Mouse (Mus musculus) retina, adult 2 months (tissue): Measurements from ENCODE around the gene Rnf31.

ENCODE experiments used
- DNase-seq: peaks from one replicate; pipeline ENCODE4 v3.0.0-alpha.2; 2012; ENCODE audit warnings: low read depth, low spot score

Gene Rnf31

DNA sequence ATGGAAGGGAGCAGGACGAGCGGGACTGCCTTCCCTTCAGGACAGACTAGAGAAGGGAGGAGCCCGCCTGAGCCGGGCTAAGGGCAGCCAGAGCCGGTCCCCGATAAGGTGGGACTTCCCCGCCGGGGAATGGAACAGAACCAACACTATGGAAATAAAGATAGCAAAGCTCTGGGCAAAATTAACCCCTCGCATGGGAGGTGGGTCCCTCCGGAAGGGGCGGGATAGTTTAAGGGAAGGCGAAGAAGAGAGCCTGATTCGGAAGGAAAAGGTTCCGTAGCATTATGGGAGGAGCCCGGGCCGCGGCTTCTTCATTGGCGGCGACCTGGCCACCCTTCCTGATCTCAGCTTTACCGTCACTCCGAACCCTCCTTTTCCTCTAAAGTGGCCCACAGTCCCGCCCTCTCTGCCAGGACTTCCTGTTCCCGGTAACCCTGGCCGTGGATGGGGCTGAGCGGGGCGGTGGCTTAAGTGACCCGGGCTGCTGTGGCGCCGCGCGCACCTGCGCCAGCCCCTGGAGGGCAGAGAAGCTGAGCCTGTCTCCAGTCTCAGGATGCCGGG lies at the start of gene Rnf31:
Gene Rnf31 (plus strand): TSS at position 378 of the 561 bp plus-strand sequence.
- peak; percentile 83 for DNase-seq

DNA sequence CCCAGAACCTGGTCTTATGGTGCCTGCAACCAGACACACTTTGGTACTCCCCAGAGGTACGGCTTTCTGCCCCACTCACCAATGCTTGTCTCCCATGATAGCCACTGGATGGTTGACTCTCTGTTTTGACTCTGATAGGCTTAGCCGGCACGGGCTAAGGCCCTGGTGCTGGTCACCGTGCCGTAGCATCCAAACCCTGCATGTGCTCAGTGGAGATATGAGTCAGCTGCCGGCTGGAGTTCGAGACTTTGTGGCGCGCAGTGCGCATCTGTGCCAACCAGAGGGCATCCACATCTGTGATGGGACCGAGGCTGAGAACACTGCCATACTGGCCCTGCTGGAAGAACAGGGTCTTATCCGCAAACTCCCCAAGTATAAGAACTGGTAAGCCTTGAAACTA lies 49.2 kb upstream of the Rnf31 start:
- no peak for DNase-seq

DNA sequence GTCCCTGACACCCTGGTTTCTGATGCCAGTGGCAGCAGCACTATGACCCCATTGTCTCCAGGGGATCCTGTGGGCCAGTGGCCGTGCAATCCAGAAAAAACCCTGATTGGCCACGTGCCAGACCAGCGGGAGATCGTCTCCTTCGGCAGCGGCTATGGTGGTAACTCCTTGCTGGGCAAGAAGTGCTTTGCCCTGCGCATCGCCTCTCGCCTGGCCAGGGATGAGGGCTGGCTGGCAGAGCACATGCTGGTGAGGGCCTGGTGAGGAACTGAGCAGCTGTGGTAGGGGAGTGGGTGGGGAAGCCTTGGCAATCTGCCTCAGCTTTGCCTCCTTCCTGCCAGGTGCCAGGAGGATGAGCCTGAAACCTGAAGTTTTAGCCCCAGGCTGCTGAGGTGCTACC lies 47.2 kb upstream of the Rnf31 start:
- DNase-seq: no peak

DNA sequence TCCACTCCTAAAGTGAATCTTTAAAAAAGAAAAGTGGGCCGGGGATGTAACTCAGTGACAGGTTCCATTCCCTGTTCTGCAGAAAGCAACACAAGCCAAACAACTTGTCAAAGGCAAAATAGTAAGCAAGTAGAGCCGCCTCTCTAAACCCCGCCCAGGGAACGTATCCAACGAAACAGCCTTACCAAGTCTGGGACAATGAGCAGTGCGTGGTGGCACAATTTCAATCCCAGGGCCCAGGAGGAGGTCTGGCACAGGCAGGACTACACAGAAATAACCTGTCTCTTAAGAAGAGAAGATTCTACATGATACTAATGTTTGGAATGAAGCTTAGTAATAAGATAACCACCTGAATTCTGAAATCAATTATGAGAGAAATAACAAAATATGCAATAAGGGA lies 41.3 kb upstream of the Rnf31 start:
- DNase-seq: no peak

DNA sequence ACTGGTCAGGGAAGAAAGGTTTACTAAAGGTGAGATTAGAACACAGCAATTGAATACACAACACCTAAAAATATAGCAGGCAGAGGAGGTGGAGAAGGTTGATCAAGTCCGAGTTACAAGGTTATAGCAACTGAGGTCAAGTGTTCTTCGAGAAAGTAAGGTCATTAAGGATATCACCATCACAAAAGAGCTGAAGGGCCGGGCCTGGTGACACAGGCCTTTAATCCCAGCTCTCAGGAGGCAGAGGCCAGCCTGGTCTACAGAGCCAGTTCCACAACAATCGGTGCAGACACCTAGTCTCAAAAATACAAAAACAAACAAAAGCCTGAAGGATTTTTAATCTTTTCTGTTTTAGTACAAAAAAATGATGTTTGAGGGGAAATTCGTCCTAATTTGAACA lies 40.2 kb upstream of the Rnf31 start:
- no peak for DNase-seq

DNA sequence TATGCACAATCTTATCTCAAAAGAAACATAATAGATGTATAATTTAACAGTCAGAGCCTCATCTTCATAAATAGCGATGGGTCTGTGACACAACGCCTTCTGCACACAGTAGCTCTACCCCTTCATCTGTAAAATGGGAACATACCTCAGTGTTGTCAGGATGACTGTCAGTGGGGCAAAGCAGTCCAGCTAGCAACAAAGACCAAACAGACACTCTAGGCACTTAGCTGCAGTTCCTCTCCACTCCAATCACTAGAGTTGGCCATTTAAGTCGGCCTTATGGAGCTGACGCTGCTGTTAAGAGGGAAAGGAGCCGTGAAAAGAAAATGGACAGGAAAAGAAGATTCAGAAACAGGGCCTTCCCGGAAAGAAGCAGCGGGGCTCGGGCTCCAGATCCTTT lies 39.7 kb upstream of the Rnf31 start:
- DNase-seq: no peak

DNA sequence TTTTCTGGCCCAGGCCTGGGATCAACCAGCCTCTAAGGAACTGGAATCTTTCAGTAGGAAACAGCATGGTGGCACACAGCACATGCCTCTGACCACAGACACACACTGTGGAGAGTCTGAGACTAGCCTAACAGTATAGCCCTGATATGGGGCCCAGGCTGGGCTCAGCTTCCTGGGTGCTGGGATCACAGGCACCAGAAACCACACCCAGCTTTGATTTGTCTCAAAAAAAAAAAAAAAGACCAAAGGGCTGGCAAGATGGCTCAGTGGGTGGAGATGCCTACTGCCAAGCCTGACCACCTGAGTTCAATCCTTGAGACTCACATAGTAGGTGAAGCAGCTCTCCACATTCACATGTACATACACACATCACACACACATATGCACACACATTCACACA lies 36.9 kb upstream of the Rnf31 start:
- DNase-seq: no peak

DNA sequence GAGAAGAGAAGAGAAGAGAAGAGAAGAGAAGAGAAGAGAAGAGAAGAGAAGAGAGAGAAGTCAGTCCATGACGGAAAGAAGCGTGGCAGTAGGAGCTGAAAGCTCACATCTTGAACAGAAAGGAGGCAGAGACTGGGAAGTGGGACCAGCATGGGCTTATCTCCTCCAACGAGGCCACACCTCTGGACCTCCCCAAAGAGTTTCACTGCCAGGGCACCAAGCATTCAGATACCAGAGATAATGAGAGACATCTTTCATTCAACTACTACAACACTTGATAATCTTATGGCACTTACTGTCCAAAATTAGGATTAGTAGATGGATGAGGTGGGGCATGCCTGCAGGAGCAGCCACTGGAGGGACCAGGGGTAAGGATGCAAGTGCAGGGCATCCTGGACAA lies 35.7 kb upstream of the Rnf31 start:
- DNase-seq: no peak

DNA sequence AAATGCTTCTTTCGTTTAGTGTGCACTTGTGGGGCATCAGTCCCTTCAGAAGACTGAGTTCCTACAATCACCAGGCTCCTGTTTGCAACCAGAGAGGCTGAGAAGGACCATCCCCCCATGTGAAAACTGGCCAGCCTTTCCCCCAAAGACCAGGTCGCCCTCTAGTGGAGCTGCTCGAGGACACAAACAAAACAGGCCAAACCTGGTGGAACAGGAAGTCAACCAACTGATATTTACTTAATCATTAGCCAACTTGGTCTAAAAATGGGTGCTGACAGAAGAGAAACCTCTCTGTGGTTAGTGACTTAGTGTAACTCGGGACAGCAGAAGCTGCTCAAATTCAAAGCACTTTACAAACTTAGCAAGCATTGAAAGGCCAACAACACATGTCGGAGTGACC lies 34.5 kb upstream of the Rnf31 start:
- no peak for DNase-seq

DNA sequence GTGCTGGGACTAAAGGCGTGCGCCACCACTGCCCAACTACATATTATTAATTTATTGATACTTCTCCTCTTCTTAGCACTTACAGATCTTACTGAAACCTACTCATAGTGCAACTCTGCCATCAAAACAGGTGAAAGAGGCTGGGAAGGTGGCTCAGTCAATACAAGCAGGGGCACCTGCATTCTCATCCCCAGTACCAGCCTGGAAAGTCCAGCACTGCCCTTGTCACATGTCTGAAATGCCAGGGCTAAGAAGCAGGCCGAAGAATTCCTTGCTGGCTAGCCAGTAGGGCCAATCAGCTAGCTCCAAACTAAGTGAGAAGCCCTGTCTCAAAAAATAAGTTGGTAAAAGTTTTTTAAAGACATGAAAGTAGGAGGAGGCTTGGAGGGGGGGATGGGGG lies 33.9 kb upstream of the Rnf31 start:
- DNase-seq: no peak

DNA sequence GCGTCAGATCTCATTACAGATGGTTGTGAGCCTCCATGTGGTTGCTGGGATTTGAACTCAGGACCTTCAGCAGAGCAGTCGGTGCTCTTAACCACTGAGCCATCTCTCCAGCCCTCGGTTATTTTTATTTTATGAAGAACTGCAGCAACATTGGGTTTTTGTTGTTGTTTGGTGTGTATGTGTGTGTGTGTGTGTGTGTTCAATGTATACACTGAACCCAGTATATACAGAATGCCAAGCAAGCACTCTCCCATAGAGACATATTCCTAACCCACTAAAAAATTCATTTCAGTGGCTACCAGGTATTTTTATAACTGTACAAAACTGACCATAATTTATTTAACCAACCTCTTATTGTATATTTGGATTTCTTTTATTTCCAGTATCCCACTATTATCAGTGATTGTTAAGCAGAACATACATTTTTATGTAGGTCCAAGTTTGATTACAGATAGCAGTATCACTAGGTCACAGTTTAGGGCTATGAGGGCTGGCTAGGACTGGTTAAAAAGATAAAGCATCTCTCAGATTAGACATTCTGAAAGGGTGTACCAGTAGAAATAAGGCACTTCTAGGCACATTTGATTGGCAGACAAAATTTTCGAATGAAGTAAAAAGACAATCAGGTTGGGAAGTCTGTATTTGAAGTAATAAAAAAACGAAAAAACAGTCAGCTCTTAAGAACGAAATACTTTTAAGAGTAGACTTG lies 32.6 kb upstream of the Rnf31 start:
- no peak for DNase-seq

DNA sequence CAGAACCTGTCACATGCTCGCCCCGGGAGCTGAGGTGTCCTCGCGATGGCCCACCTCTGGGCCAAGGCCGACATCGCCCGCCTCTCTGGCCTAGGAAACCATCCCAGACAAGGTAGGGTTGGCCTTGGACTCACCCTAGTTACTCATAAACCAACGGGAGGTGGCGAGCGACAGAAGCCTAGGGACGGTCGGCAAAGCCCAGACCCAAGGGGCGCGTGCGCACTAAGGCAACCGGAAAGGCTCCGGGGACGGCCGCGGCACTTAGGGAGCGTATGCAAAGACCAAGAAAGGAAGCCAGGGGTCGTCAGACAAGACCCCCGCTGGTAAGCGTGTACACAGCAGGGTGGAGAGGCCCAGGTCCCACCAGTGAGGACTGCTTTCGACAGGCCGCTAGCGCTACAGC lies 31.7 kb upstream of the Rnf31 start, which contains the start of gene Dcaf11:
Gene Dcaf11 (plus strand): TSS at position 208 of the 403 bp plus-strand sequence.
- peak; percentile 81 for DNase-seq

DNA sequence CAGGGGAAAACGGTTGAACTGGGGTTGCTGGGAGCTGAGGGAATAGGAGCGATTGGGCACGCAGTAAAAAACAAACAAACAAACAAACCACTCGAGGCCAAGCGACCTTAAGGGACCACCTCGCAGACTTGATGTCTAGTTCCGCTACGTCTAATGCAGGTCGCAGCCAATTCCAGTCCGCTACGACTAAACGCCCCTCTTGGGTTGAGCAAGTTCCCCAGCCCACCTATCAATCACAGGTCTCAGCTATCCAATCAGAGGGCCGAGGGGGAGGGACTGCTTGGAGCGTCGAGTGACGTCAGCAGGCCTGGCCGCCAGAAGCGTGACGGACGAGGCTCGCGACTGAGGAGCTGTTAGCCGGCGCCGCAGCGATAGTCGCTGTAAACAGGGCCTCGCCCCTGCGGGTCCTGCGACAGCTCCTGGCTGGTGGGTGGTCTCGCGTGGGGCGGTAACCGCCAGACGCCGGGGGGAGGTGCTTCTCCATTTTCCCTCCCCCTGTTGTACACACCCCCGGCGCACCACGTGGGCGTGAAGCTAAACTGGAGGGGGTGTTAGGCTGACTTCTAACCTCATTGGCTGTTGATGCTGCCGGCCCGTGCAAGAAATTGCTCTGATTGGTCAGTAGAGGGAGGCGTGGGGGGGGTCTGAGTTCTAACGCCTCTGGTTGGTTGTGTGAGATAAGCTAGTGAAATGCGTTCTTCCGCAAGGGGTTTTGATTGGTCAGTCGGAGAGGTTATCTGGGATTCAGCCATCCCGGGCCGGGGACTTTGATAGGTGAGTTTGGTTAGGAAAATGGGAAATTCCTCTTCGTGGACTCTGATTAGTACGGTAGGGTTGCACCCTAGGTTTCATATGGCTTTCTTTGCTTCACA lies 31.1 kb upstream of the Rnf31 start, which contains the start of gene A730061H03Rik:
Gene A730061H03Rik (minus strand): TSS at position 205 of the 872 bp plus-strand sequence.
- peak; percentile 97 for DNase-seq

DNA sequence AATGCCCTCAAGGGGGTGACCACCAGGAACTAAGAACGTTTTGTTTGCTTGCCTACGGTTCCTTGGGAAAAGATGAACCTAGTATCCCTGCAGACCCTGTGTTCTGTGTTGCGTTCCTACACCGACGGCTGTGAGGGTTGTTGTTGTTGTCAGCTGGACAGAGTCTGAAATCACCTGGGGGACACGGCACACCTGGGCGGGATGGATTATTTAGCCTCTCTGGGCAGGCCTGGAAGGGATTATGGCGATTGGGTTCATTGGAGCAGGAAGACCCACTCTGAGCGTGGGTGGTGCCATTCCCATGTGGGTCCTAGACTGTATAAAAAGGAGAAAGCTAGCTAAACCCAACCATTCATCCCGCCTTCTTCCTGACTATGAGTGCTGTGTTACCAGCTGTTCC lies 29.6 kb upstream of the Rnf31 start:
- no peak for DNase-seq

DNA sequence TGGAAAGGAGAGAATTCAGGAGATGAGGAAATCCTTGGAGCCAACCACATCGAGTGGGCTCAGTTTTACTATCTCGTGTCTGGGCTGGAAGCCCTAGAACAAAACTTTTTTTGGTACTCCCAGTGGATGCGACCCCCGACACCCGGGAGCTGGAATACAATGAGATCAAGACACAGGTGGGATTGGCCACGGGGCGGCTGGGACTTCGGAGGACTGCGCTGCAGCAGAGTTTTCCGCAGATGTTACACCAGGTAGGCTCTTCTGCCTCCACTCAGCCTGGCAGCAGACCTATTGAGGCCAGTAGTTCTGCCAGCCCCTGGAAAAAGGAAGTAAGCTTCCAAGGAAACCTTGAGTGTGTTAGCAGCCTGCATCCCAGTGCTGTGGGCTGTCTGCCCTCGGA lies 28.3 kb upstream of the Rnf31 start:
- DNase-seq: no peak

DNA sequence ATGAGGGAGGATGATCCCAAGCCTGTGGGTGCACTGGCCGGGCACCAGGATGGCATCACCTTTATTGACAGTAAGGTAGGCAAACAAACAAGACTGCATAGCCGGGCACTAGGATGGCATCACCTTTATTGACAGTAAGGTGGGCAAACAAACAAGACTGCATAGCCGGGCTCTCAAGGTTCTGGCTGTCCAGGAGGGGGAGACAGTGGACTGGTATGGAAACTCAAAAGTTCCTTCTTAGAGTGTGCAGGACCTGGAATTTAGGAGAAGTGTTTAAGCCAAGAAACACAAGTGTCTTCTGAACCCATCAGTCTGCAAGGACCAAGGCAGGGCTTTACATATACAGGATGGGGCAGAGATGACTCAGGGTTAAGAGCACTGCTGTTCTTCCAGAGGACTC lies 25.8 kb upstream of the Rnf31 start:
- no peak for DNase-seq

DNA sequence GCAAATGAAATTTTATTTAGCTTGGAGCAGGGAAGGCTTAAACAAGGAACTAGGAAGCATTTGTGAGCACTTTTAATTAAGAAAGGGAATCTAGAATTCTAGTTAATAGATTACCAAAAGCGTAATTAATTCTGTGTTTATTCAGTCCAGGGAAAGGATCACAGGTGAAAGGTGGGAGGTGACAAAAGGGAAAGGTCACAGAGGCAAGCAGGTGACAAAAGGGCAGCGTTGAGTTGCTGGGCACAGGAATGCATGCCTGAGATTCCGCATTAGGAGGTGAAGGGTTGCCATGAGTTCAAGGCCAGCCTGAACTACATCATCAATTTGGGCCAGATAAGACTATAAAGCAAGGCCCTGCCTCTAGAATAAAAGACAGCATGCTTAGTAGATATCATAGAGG lies 24.0 kb upstream of the Rnf31 start:
- no peak for DNase-seq

DNA sequence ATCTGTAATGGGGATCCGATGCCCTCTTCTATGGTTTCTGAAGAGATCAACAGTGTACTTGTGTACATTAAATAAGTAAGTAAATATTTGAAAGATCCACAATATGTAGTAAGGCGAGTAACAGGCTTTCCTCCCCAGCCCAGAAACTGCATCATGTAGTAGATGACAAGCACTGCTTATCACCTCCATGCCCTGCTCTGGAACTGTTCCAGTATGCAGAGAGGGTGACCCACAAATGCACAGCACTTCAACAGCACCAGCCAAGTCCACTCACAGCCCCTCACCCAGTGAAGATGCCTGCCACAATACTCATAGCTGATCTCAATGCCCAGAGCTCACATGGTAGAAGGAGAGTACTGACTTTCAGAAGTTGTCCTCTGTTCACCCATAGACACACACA lies 20.9 kb upstream of the Rnf31 start:
- no peak for DNase-seq

DNA sequence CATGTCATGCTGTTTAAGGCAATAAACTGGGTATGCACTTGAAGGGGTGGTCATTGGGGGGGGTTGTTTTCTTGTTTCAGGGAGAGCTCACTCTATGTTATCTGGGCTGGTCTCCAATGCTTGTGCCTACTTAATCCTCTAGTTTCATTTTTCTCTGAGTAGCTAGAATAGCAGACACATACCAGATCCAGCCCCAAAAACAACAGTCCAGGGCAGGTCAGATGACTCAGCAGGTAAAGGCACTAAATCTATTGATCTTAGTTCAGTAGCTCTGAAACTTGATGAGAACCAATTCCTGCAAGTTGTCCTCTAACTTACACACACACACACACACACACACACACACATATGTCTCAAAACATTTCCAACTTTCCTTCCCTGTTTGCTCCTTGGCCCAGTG lies 19.7 kb upstream of the Rnf31 start:
- DNase-seq: no peak

DNA sequence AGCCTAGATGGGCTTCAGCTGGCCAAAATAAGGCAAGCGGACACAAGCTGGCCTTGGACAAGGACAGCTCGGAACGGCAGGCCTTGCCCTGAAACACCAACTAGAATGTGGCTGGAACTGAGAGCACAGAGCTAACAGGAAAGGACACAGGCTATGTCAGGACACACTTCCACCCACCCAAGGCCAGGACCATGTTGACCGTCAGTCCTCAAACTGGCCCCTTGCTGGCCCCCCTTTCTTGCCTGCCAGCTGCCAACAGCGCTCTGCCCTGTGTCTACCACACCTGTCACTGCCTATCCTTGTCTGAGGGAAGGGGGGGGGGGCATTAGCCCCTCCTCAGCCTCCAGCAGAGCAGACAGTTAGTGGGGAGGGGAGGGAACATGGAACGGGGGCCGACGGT lies 16.2 kb upstream of the Rnf31 start, which contains the start of gene Fitm1:
Gene Fitm1 (plus strand): TSS at position 316 of the 400 bp plus-strand sequence.
- DNase-seq: no peak

DNA sequence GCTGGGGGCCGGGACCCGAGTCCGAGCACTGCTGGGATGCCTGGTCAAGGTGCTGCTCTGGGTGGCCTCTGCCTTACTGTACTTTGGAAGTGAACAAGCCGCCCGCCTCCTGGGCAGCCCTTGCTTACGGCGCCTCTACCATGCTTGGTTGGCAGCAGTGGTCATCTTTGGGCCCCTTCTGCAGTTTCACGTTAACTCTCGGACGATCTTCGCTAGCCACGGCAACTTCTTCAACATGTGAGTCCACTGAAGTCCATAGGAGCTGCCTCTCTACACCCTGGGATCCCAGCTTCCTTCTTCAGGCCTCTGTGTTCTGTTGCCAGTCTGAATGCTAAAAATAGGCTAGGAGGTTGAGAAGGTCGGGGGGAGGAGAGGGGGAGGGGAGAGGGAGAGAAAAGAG lies 15.8 kb upstream of the Rnf31 start:
- DNase-seq: no peak

DNA sequence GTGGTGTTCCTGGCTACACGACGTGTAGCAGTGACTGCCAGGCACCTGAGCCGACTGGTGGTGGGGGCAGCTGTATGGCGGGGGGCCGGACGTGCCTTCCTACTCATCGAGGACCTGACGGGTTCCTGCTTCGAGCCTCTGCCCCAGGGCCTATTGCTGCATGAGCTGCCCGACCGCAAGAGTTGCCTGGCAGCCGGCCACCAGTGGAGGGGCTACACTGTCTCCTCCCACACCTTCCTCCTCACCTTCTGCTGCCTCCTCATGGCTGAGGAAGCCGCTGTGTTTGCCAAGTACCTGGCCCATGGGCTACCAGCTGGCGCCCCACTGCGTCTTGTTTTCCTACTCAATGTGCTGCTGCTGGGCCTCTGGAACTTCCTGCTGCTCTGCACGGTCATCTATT lies 15.1 kb upstream of the Rnf31 start:
- no peak for DNase-seq
